Mouse (Mus musculus): ENCODE results near the gene Rptn. TPM values are rescaled to one million over a fixed set of nuclear protein-coding genes. Genes with fewer than 3 reads are reported as not detected.
"Not testable (repeated sequence)": the region's sequence is repeated elsewhere in the genome, so short reads cannot be mapped to it uniquely, and the experiment has no call there.

The Rptn gene
- polyA plus RNA-seq, 1 experiment from 2014 or later: not detected

DNA sequence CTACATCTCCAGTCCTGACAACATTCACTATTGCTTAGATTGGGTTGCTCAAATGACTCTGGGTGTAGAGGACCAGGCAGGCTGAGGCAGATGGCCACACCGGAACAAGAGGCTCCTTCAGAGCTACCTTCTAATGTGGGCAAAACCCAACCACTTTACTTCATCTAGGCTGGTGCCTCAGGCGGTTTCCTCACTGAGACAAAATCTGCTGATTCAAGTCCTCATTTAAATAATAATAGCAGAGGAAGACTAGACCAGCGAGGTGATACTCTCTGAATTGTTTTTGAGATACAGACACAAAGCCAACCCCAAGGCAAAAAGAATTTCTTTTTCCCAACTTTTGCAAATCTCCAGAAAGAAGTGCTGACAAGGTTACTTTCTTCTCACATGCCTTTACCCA, 38.2 kb downstream of the Rptn start:
- no peak overlapping the region for H3K27ac ChIP-seq
- no peaks in the 10 kb centered on the region for H3K4me1 ChIP-seq
- 63% methylated on average over 3 of the region's 3 CpGs for WGBS
- H3K27me3 ChIP-seq (ENCODE audit: low read depth, poor library complexity, severe bottlenecking): no peaks in the 10 kb centered on the region
- H3K9me3 ChIP-seq (replicated peaks): no peaks in the 10 kb centered on the region
- no peaks in the 10 kb centered on the region for H3K36me3 ChIP-seq
- no peak for DNase-seq (ENCODE audit: low spot score)
- no peak overlapping the region for H3K4me3 ChIP-seq

DNA sequence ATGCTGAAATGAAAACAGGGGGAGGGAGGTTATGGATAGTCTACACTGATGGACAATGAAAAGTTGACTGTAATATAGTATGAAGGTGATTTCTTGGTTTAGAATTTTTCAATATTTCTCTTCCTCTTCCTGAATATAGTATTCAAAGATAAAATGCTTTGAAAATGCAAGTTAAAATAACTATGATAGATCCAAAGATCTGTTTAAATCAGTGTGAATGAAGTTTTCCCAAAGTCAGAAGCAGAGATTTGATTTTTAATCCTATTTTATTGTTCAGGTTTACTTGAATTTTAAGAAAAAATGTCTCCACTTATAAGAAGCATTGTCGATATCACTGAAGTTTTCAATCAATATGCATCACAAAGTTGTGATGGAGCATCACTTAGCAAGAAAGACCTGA, 48.5 kb downstream of the Rptn start, which contains the start of gene Tchh:
Gene Tchh, plus strand, starts transcription at position 301 of the 400 bp plus-strand sequence.
- H3K27me3 ChIP-seq (ENCODE audit: low read depth, poor library complexity, severe bottlenecking): peaks cover 62% of the 10 kb centered on the region
- H3K4me3 ChIP-seq: no peak within 1 kb of the TSS
- no peak within 1 kb of the TSS for H3K27ac ChIP-seq
- no peaks in the 10 kb centered on the region for H3K9me3 ChIP-seq (replicated peaks)
- 95% methylated on average over 1 of the region's 1 CpGs for WGBS
- H3K4me1 ChIP-seq: peaks cover 28% of the 10 kb centered on the region
- H3K36me3 ChIP-seq: no peaks in the 10 kb centered on the region
- DNase-seq (ENCODE audit: low spot score): no peak

DNA sequence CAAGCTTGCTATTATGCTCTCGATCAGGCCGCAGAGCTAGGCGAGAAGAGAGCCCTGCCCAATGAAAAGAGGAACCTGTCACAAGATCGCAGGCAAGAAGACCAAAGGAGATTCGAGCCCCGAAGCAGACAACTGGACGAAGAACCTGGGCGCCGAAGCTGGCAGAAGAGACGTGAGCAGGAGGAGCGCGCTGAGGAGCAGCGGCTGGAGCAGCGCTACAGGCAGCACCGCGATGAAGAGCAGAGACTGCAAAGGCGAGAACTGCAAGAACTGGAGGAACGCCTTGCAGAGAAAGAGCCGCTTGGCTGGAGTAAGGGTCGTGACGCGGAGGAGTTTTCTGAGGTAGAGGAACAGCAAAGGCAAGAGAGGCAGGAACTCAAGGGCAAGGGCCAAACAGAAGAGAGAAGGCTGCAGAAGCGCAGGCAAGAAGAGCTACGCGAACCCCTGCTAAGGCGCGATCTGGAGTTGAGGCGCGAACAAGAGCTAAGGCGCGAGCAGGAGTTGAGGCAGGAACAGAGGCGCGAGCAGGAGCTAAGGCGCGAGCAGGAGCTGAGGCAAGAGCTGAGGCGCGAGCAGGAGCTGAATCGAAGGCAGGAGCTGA, 50.1 kb downstream of the Rptn start:
- peak; percentile 70 for DNase-seq (ENCODE audit: low spot score)
- H3K27ac ChIP-seq: no peak overlapping the region
- peaks cover 78% of the 10 kb centered on the region for H3K27me3 ChIP-seq (ENCODE audit: low read depth, poor library complexity, severe bottlenecking)
- peaks cover 36% of the 10 kb centered on the region for H3K4me1 ChIP-seq
- no peaks in the 10 kb centered on the region for H3K36me3 ChIP-seq
- H3K4me3 ChIP-seq: peak overlapping the region; percentile 55
- no peaks in the 10 kb centered on the region for H3K9me3 ChIP-seq (replicated peaks)
- under 1% methylated on average over 38 of the region's 38 CpGs for WGBS

DNA sequence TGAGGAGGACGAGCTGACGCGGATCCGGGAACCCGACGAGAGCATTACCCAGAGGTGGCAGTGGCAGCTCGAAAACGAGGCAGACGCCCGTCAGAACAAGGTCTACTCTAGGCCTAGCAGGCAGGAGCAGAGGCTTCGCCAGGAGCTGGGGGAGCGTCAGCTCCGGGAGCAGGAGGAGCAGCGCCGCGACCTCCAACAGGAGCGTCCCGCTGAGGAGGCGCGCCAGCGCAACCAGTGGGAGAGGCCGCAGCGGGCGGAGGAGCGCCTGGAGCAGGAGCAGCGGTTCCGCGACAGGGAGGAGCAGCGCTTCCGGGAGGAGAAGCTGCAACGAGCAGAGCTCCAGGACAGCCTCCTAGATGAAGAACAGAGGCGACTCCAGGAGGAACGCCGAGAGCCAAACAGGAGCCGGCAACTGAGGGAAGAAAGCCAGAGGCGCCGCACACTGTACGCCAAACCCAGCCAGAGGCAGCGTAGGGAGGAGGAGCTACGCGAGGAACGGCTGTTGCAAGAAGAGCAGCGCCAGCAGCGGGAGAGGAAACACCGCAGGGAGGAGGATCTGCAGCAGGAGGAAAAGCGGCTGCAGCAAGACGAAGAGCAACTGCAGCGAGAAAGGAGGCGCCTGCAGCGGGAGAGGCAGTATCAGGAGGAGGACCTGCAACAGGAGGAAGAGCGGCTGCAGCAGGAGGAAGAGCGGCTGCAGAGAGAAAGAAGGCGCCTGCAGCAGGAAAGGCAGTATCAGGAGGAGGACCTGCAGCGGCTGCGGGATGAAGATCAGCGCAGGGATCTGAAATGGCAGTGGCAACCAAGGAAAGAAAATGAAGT, 51.1 kb downstream of the Rptn start:
- under 1% methylated on average over 56 of the region's 56 CpGs for WGBS

DNA sequence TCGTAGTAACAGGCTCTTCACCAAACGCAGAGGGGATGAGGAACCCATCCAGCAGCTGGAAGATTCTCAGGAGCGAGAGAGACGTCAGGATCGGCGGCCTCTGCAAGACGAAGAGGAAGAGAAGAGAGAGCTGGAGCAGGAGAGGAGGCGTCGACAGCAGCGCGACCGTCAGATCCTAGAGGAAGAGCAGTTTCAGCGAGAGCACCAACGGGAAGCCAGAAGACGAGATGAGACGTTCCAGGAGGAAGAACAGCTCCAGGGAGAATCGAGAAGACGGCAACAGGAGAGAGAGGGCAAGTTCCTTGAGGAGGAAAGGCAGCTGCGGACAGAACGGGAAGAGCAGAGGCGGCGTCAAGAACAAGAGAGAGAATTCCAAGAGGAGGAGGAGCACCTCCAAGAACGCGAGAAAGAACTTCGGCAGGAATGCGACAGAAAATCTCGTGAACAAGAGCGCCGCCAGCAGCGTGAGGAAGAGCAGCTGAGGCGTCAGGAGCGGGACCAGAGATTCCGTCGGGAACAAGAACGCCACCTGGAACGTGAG, 51.7 kb downstream of the Rptn start:
- WGBS: under 1% methylated on average over 36 of the region's 36 CpGs
- DNase-seq (ENCODE audit: low spot score): peak; percentile 57
- no peak overlapping the region for H3K27ac ChIP-seq
- H3K27me3 ChIP-seq (ENCODE audit: low read depth, poor library complexity, severe bottlenecking): peaks cover 90% of the 10 kb centered on the region
- H3K9me3 ChIP-seq (replicated peaks): no peaks in the 10 kb centered on the region
- peaks cover 36% of the 10 kb centered on the region for H3K4me1 ChIP-seq
- peak overlapping the region; percentile 55 for H3K4me3 ChIP-seq
- no peaks in the 10 kb centered on the region for H3K36me3 ChIP-seq

More for the DNA sequence above, 51.1 kb downstream of the Rptn start:
- H3K4me3 ChIP-seq: peak overlapping the region; percentile 55
- no peaks in the 10 kb centered on the region for H3K9me3 ChIP-seq (replicated peaks)
- no peaks in the 10 kb centered on the region for H3K36me3 ChIP-seq
- H3K4me1 ChIP-seq: peaks cover 36% of the 10 kb centered on the region
- peaks cover 84% of the 10 kb centered on the region for H3K27me3 ChIP-seq (ENCODE audit: low read depth, poor library complexity, severe bottlenecking)
- DNase-seq (ENCODE audit: low spot score): peak; percentile 81
- H3K27ac ChIP-seq: peak overlapping the region; percentile 58

DNA sequence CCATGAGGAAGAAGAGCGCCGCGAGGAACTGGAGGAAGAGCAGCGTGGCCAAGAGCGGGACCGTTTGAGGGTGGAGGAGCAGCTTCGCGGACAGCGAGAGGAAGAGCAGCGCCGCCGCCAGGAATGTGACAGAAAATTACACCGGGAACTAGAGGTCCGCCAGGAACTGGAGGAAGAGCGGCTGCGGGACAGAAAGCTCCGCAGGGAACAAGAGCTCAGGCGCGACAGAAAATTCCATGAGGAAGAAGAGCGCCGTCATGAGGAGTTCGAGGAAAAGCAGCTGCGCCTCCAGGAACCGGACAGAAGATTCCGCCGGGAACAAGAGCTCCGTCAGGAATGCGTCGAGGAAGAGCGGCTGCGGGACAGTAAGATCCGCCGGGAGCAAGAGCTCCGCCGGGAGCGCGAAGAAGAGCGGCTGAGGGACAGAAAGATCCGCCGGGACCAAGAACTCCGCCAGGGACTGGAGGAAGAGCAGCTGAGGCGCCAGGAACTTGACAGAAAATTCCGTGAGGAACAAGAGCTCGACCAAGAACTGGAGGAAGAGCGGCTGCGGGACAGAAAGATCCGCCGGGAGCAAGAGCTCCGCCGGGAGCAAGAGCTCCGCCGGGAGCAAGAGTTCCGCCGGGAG, 52.7 kb downstream of the Rptn start:
- Histone ChIP-seq H3K9me3 (replicated peaks) (no peaks in the 10 kb centered on the region), H3K4me1 (peaks cover 36% of the 10 kb centered on the region), H3K4me3 (peak overlapping the region; percentile 53), H3K27ac (no peak overlapping the region), H3K27me3 (ENCODE audit: low read depth, poor library complexity, severe bottlenecking) (peaks cover 81% of the 10 kb centered on the region), H3K36me3 (no peaks in the 10 kb centered on the region)
- peak; percentile 62 for DNase-seq (ENCODE audit: low spot score)
- under 1% methylated on average over 54 of the region's 54 CpGs for WGBS

DNA sequence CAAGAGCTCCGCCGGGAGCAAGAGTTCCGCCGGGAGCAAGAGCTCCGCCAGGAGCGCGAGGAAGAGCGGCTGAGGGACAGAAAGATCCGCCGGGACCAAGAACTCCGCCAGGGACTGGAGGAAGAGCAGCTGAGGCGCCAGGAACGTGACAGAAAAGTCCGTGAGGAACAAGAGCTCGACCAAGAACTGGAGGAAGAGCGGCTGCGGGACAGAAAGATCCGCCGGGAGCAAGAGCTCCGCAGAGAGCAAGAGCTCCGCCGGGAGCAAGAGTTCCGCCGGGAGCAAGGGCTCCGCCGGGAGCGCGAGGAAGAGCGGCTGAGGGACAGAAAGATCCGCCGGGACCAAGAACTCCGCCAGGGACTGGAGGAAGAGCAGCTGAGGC, 53.2 kb downstream of the Rptn start:
- H3K9me3 ChIP-seq (replicated peaks); DNase-seq (ENCODE audit: low spot score); H3K36me3 ChIP-seq; H3K27ac ChIP-seq: not testable (repeated sequence)
- H3K4me1 ChIP-seq: peaks cover 36% of the 10 kb centered on the region
- H3K4me3 ChIP-seq: peak overlapping the region; percentile 53
- WGBS: 1% methylated on average over 32 of the region's 32 CpGs
- H3K27me3 ChIP-seq (ENCODE audit: low read depth, poor library complexity, severe bottlenecking): peaks cover 76% of the 10 kb centered on the region

DNA sequence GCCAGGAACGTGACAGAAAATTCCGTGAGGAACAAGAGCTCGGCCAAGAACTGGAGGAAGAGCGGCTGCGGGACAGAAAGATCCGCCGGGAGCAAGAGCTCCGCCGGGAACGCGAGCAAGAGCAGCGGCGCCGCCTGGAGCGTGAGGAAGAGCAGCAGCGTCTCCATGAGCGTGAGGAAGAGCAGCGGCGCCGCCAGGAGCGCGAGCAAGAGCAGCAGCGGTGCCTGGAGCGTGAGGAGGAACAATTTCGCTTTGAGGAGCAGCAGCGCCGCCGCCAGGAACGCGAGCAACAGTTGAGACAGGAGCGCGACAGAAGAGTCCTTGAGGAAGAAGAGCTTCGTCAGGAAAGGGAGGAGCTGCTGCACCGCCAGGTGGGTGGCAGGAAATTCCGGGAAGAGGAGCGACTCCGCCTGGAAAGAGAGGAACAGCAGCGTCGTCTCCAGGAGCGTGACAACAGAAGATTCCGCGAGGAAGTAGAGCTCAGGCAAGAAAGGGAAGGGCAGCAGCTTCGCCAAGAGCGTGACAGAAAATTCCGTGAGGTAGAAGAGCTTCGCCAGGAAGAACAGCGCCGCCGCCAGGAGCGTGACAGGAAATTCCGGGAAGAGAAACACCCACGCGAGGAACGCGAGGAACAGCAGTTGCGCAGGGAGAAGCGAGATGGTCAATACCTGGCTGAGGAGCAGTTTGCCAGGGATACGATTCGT, 53.8 kb downstream of the Rptn start:
- Histone ChIP-seq H3K9me3 (replicated peaks) (no peaks in the 10 kb centered on the region), H3K27ac (no peak overlapping the region), H3K4me1 (peaks cover 36% of the 10 kb centered on the region), H3K4me3 (peak overlapping the region; percentile 53), H3K36me3 (no peaks in the 10 kb centered on the region), H3K27me3 (ENCODE audit: low read depth, poor library complexity, severe bottlenecking) (peaks cover 71% of the 10 kb centered on the region)
- peak; percentile 74 for DNase-seq (ENCODE audit: low spot score)
- under 1% methylated on average over 59 of the region's 59 CpGs for WGBS

Small RNAs within 50 kb of the gene (microRNA-seq; reads per million reads assigned to microRNA genes)
- gene Gm22752 (not detected), gene Gm44353 (not detected)

Other genes starting within 250 kb of the Rptn start
- not detected in 2 replicates for gene Crnn, start 248.9 kb upstream of the Rptn start, polyA plus RNA-seq (2016; fragmentation: Nextera tagmentation; extraction: Ambion mirVana)
- gene Flg2, start 196.4 kb upstream of the Rptn start, polyA plus RNA-seq (2016; fragmentation: Nextera tagmentation; extraction: Ambion mirVana): not detected in 2 replicates
- not detected in 2 replicates for gene Flg, start 120.2 kb upstream of the Rptn start, polyA plus RNA-seq (2016; fragmentation: Nextera tagmentation; extraction: Ambion mirVana)
- not detected in 2 replicates for gene Hrnr, start 74.0 kb upstream of the Rptn start, polyA plus RNA-seq (2016; fragmentation: Nextera tagmentation; extraction: Ambion mirVana)
- 0.16 and 0.21 TPM in 2 replicates for gene Tchh, start 48.6 kb downstream of the Rptn start, polyA plus RNA-seq (2016; fragmentation: Nextera tagmentation; extraction: Ambion mirVana)
- gene Tchhl1, start 75.1 kb downstream of the Rptn start, polyA plus RNA-seq (2016; fragmentation: Nextera tagmentation; extraction: Ambion mirVana): not detected in 2 replicates
- 241 and 293 TPM in 2 replicates for gene S100a11, start 126.8 kb downstream of the Rptn start, polyA plus RNA-seq (2016; fragmentation: Nextera tagmentation; extraction: Ambion mirVana)
- gene S100a10, start 161.4 kb downstream of the Rptn start, polyA plus RNA-seq (2016; fragmentation: Nextera tagmentation; extraction: Ambion mirVana): 74.9 and 78.4 TPM in 2 replicates